In genomic region chr2:12049386-12049785, GRCm38 (mm10) we compare ENCODE assay signal across 13 mouse cellular contexts.
DNase-seq lines count a peak whose midpoint lies in the region; ATAC-seq lines count a peak whose summit lies in the region.
"Had no signal": no experiment of that assay in that cellular context is flagged by ENCODE, and none has a peak within 500 bp of the region (broad histone marks: within the 10 kb centered on the region; RNA-seq: fewer than 3 reads in every experiment).

No protein-coding gene starts in this region.

- DNase-seq in heart, adult 8-10 months (ENCODE audit: low spot score), result no peak
- peak; percentile 33 to 39 for DNase-seq in right cerebral cortex, adult 2 months (ENCODE audit: low spot score in 2 of 2)
- no peak for DNase-seq in right cerebral cortex, postnatal 4 days
- DNase-seq in layer of hippocampus, adult 9-11 months, result peak; percentile 15
- DNase-seq in urinary bladder, postnatal 25 days (ENCODE audit: low spot score), result no peak
- no peak for DNase-seq in retina, postnatal 1 day
- DNase-seq: cerebellum, adult 2 months; lung, adult 2 months; thymus, postnatal 25 days had no signal

- no peaks in the 10 kb centered on the region for H3K36me3 ChIP-seq in heart, embryonic 13.5 days
- H3K36me3 ChIP-seq: limb, embryonic 12.5 days had no signal

- H3K27me3 ChIP-seq in heart, embryonic 13.5 days (replicated peaks), result no peaks in the 10 kb centered on the region
- H3K27me3 ChIP-seq: forebrain, embryonic 13.5 days; limb, embryonic 12.5 days had no signal

- H3K27ac ChIP-seq in heart, embryonic 13.5 days (replicated peaks), result peak overlapping the region; percentile 38
- H3K27ac ChIP-seq: forebrain, embryonic 13.5 days; kidney, postnatal 0 days; limb, embryonic 12.5 days had no signal

- 44% methylated on average over 7 of the region's 7 CpGs for WGBS in heart, embryonic 13.5 days

- no peaks in the 10 kb centered on the region for H3K9me3 ChIP-seq in heart, embryonic 13.5 days
- H3K9me3 ChIP-seq: forebrain, embryonic 13.5 days; limb, embryonic 12.5 days had no signal

- ATAC-seq in heart, embryonic 13.5 days (ENCODE audit: extremely low read depth, insufficient number of reproducible peaks, low FRiP score, low TSS enrichment), result no peak
- ATAC-seq: forebrain, embryonic 13.5 days had no signal

- H3K9ac ChIP-seq in heart, embryonic 13.5 days, result no peak overlapping the region
- H3K9ac ChIP-seq: forebrain, embryonic 13.5 days; limb, embryonic 12.5 days had no signal

- H3K4me1 ChIP-seq in heart, embryonic 13.5 days, result peaks cover 35% of the 10 kb centered on the region
- H3K4me1 ChIP-seq: forebrain, embryonic 13.5 days had no signal

- H3K4me2 ChIP-seq in heart, embryonic 13.5 days, result peak overlapping the region; percentile 37
- H3K4me2 ChIP-seq: forebrain, embryonic 13.5 days; limb, embryonic 12.5 days had no signal

- no peak overlapping the region for H3K4me3 ChIP-seq in heart, embryonic 13.5 days
- H3K4me3 ChIP-seq: forebrain, embryonic 13.5 days; limb, embryonic 12.5 days had no signal

Comparison
In these comparisons a context has a peak if more than half of its experiments do, and no peak if none do; other contexts are left out.
1. DNase-seq: peak in right cerebral cortex, adult 2 months (2 of 2) and layer of hippocampus, adult 9-11 months (single experiment); none in heart, adult 8-10 months (single experiment), right cerebral cortex, postnatal 4 days (single experiment), urinary bladder, postnatal 25 days (single experiment) and retina, postnatal 1 day (single experiment).